Mouse (Mus musculus): Measurements from ENCODE around the gene Spaca5. TPM values are rescaled to one million over a fixed set of nuclear protein-coding genes. Genes with fewer than 3 reads are reported as not detected.

The Spaca5 gene
- total RNA-seq (2021) = not detected
- long read RNA-seq, experiment 1 = 0 reads
- long read RNA-seq, experiment 2 = 0 reads

GRCm38 (mm10) chrX:21068106-21068505, at the start of gene Spaca5:
Gene Spaca5 (plus strand): TSS chrX:21068406.
- DNase-seq (ENCODE audit: low spot score in 2 of 2) = no peak

- DNase-seq (ENCODE audit: low spot score in 2 of 2) = no peak
Measured at GRCm38 (mm10) chrX:21061460-21061859, 6.7 kb upstream of the Spaca5 start.

GRCm38 (mm10) chrX:21061866-21062543, 6.2 kb upstream of the Spaca5 start, which contains the start of gene Zfp182:
Gene Zfp182 (minus strand): TSS chrX:21062316.
- peak; percentile 18 to 44 for DNase-seq (ENCODE audit: low spot score in 2 of 2)

- DNase-seq (ENCODE audit: low spot score in 2 of 2) = no peak
Measured at GRCm38 (mm10) chrX:21062544-21062890, 5.7 kb upstream of the Spaca5 start.

GRCm38 (mm10) chrX:21088645-21088982, 20.4 kb downstream of the Spaca5 start:
- DNase-seq (ENCODE audit: low spot score in 2 of 2) = no peak

GRCm38 (mm10) chrX:21088983-21089866, 21.0 kb downstream of the Spaca5 start, which contains the start of gene Zfp300:
Gene Zfp300 (minus strand): TSS chrX:21089527.
- peak; percentile 8 to 27 for DNase-seq (ENCODE audit: low spot score in 2 of 2)

GRCm38 (mm10) chrX:21089867-21090239, 21.6 kb downstream of the Spaca5 start:
- no peak for DNase-seq (ENCODE audit: low spot score in 2 of 2)

GRCm38 (mm10) chrX:21115520-21115919, 47.3 kb downstream of the Spaca5 start, which contains the start of gene Ssxa1:
Gene Ssxa1 (plus strand): TSS chrX:21115820.
- no peak for DNase-seq (ENCODE audit: low spot score in 2 of 2)

Other genes starting within 250 kb of the Spaca5 start
- gene Timp1, start 198.2 kb upstream of the Spaca5 start, total RNA-seq (2021) = 10 to 100 TPM; 42.4 to 44.6 TPM
- gene Syn1, start 147.4 kb upstream of the Spaca5 start, total RNA-seq (2021) = 10 to 100 TPM; 12.7 to 15.6 TPM
- 10 to 100 TPM; 20.2 to 20.3 TPM for gene Cfp, start 136.9 kb upstream of the Spaca5 start, total RNA-seq (2021)
- 10 to 100 TPM; 18.1 to 22.9 TPM for gene Elk1, start 117.8 kb upstream of the Spaca5 start, total RNA-seq (2021)
- 10 to 100 TPM; 32.9 to 36.2 TPM for gene Uxt, start 106.4 kb upstream of the Spaca5 start, total RNA-seq (2021)
- gene Zfp182, start 6.1 kb upstream of the Spaca5 start, total RNA-seq (2021) = 10 to 100 TPM; 10.5 to 10.8 TPM
- 1 to 10 TPM; 3.4 to 4.3 TPM for gene Zfp300, start 21.1 kb downstream of the Spaca5 start, total RNA-seq (2021)
- gene Ssxa1, start 47.4 kb downstream of the Spaca5 start, total RNA-seq (2021) = not detected
- not detected for gene Gm21876, start 107.2 kb downstream of the Spaca5 start, total RNA-seq (2021)